Mouse (Mus musculus): ENCODE data around the gene Zfp874a. TPM values are rescaled to one million over a fixed set of nuclear protein-coding genes. Genes with fewer than 3 reads are reported as not detected.
"Not testable (repeated sequence)": the region's sequence is repeated elsewhere in the genome, so short reads cannot be mapped to it uniquely, and the experiment has no call there.

Gene Zfp874a
- total RNA-seq, 2 experiments from 2014 or later, result 13.7 to 14.3 TPM

GRCm38 (mm10) chr13:67413634-67414033, 37.8 kb downstream of the Zfp874a start:
- ATAC-seq (replicated peaks; ENCODE audit: low FRiP score, low TSS enrichment, poor library complexity, severe bottlenecking), result not testable (repeated sequence)

DNA sequence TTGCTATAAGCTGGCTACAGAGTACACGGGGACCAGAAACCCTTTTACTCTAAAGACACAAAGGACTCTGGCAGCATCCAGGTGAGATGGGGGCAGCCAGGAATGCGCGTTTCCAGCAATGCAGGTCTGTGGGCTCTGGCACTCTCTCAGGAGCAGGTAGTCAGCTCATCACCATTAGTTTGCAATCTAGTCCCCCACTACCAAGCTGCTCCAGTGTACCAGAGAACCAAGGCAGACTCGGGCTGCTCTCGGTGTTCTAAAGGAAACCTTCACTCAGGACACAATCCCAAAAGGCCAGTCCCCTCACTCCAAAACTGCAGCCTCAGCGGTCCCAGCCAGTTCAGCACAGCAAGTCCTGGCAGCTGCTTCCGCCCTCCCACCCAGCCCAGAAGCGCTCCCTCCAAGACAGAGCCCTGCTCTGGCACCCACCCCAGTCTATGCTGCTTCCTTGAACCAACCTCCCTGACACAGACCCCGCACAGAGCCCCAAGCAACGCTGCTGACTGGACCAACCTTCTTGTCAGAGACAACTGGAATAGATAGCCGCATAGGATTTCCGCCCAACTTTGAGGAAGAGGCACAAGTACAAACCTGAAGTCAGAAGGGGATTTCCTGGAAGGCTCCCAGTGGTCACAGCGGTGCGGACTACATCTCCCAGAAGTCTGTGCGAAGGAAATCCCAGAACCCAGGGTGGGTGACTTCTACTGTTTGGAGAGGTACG, 52.1 kb downstream of the Zfp874a start, which contains the start of gene Zfp429:
TSS of gene Zfp429 (minus strand) at position 637 of the 721 bp plus-strand sequence.
- ATAC-seq (replicated peaks; ENCODE audit: low FRiP score, low TSS enrichment, poor library complexity, severe bottlenecking), result peak; percentile 98

DNA sequence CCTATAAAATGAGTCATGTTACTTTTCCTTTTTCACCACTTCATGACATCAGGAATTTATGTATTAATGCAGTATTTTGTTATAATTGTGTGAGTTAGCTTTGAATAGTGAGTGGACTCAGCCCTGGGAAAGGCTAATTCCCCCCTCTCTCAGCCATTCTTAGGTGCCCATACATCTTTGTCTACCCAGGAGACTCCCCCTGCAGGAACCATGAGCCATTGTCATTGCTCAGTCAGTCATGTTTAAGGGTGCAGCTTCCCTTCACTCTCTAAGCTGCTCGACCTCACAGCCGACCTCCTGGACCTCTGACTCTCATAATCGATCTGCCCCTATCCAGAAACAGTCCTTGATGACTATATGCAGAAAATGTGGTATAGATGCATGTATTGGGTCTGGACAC, 75.2 kb downstream of the Zfp874a start:
- ATAC-seq (replicated peaks; ENCODE audit: low FRiP score, low TSS enrichment, poor library complexity, severe bottlenecking), result peak; percentile 78

GRCm38 (mm10) chr13:67375050-67375911, 76.1 kb downstream of the Zfp874a start, which contains the start of the genes Gm28041 and Zfp456:
Gene Gm28041, minus strand, starts transcription at chr13:67375733.
Gene Zfp456, minus strand, starts transcription at chr13:67375810.
- peak; percentile 97 for ATAC-seq (replicated peaks; ENCODE audit: low FRiP score, low TSS enrichment, poor library complexity, severe bottlenecking)

Other genes starting within 250 kb of the Zfp874a start
- gene Zfp458, start 173.2 kb downstream of the Zfp874a start, total RNA-seq (2014; fragmentation: Nextera tagmentation), result 4.6 and 9.0 TPM in 2 replicates
- 3.1 and 4.4 TPM in 2 replicates for gene Zfp458, start 173.2 kb downstream of the Zfp874a start, total RNA-seq (2017)
- gene Zfp457, start 145.1 kb downstream of the Zfp874a start, total RNA-seq (2014; fragmentation: Nextera tagmentation), result 2.5 and 4.3 TPM in 2 replicates
- gene Zfp457, start 145.1 kb downstream of the Zfp874a start, total RNA-seq (2017), result 1.0 TPM in 1 of 2 replicates, not detected in the other
- gene Zfp595, start 119.1 kb downstream of the Zfp874a start, total RNA-seq (2014; fragmentation: Nextera tagmentation), result 5.2 and 11.6 TPM in 2 replicates
- gene Zfp595, start 119.1 kb downstream of the Zfp874a start, total RNA-seq (2017), result 4.9 and 8.2 TPM in 2 replicates
- gene Gm28044, start 91.1 kb downstream of the Zfp874a start, total RNA-seq (2014; fragmentation: Nextera tagmentation), result 6.6 and 13.8 TPM in 2 replicates
- gene Gm28044, start 91.1 kb downstream of the Zfp874a start, total RNA-seq (2017), result 3.5 TPM in 1 of 2 replicates, not detected in the other
- 6.1 and 7.5 TPM in 2 replicates for gene Zfp953, start 91.0 kb downstream of the Zfp874a start, total RNA-seq (2014; fragmentation: Nextera tagmentation)
- gene Zfp953, start 91.0 kb downstream of the Zfp874a start, total RNA-seq (2017), result 6.3 and 10.5 TPM in 2 replicates
- 0.66 TPM in 1 of 2 replicates, not detected in the other for gene Gm28041, start 75.9 kb downstream of the Zfp874a start, total RNA-seq (2014; fragmentation: Nextera tagmentation)
- 2.3 TPM in 1 of 2 replicates, not detected in the other for gene Gm28041, start 75.9 kb downstream of the Zfp874a start, total RNA-seq (2017)
- gene Zfp456, start 75.8 kb downstream of the Zfp874a start, total RNA-seq (2014; fragmentation: Nextera tagmentation), result 2.4 and 2.6 TPM in 2 replicates
- gene Zfp456, start 75.8 kb downstream of the Zfp874a start, total RNA-seq (2017), result 1.7 and 3.7 TPM in 2 replicates
- gene Zfp429, start 51.8 kb downstream of the Zfp874a start, total RNA-seq (2014; fragmentation: Nextera tagmentation), result 4.3 and 6.2 TPM in 2 replicates
- gene Zfp429, start 51.8 kb downstream of the Zfp874a start, total RNA-seq (2017), result 10.5 and 11.5 TPM in 2 replicates
- gene Zfp459, start 30.2 kb downstream of the Zfp874a start, total RNA-seq (2014; fragmentation: Nextera tagmentation), result 1.4 and 2.6 TPM in 2 replicates
- 1.3 and 1.9 TPM in 2 replicates for gene Zfp459, start 30.2 kb downstream of the Zfp874a start, total RNA-seq (2017)
- 4.5 and 13.3 TPM in 2 replicates for gene Zfp874b, start 32.6 kb upstream of the Zfp874a start, total RNA-seq (2014; fragmentation: Nextera tagmentation)
- 7.6 and 9.2 TPM in 2 replicates for gene Zfp874b, start 32.6 kb upstream of the Zfp874a start, total RNA-seq (2017)
- gene Zfp58, start 48.9 kb upstream of the Zfp874a start, total RNA-seq (2014; fragmentation: Nextera tagmentation), result 3.3 and 4.6 TPM in 2 replicates
- gene Zfp58, start 48.9 kb upstream of the Zfp874a start, total RNA-seq (2017), result 5.5 and 12.6 TPM in 2 replicates
- not detected in 2 replicates for gene Gm26965, start 74.5 kb upstream of the Zfp874a start, total RNA-seq (2014; fragmentation: Nextera tagmentation)
- gene Gm26965, start 74.5 kb upstream of the Zfp874a start, total RNA-seq (2017), result not detected in 2 replicates
- 13.6 and 18.1 TPM in 2 replicates for gene Zfp87, start 74.6 kb upstream of the Zfp874a start, total RNA-seq (2014; fragmentation: Nextera tagmentation)
- gene Zfp87, start 74.6 kb upstream of the Zfp874a start, total RNA-seq (2017), result 14.1 and 14.7 TPM in 2 replicates
- 7.8 and 9.6 TPM in 2 replicates for gene Zfp748, start 102.2 kb upstream of the Zfp874a start, total RNA-seq (2014; fragmentation: Nextera tagmentation)
- 9.4 and 11.8 TPM in 2 replicates for gene Zfp748, start 102.2 kb upstream of the Zfp874a start, total RNA-seq (2017)
- 9.6 and 13.3 TPM in 2 replicates for gene Zfp729b, start 158.1 kb upstream of the Zfp874a start, total RNA-seq (2014; fragmentation: Nextera tagmentation)
- 11.7 and 17.0 TPM in 2 replicates for gene Zfp729b, start 158.1 kb upstream of the Zfp874a start, total RNA-seq (2017)
- gene Gm49345, start 186.1 kb upstream of the Zfp874a start, total RNA-seq (2014; fragmentation: Nextera tagmentation), result not detected in 2 replicates
- 3.5 TPM in 1 of 2 replicates, not detected in the other for gene Gm49345, start 186.1 kb upstream of the Zfp874a start, total RNA-seq (2017)
- gene Zfp729a, start 186.2 kb upstream of the Zfp874a start, total RNA-seq (2014; fragmentation: Nextera tagmentation), result 5.4 and 6.7 TPM in 2 replicates
- gene Zfp729a, start 186.2 kb upstream of the Zfp874a start, total RNA-seq (2017), result 5.3 and 12.8 TPM in 2 replicates
- 13.3 and 13.6 TPM in 2 replicates for gene Zfp738, start 235.4 kb upstream of the Zfp874a start, total RNA-seq (2014; fragmentation: Nextera tagmentation)
- 13.1 and 21.9 TPM in 2 replicates for gene Zfp738, start 235.4 kb upstream of the Zfp874a start, total RNA-seq (2017)

Measured in megakaryocyte-erythroid progenitor cell, adult 5-6 weeks (primary cell).